Mouse (Mus musculus): Measurements from ENCODE around the gene Myg1.

GRCm38 (mm10) chr15:102353986-102354385 is 22.5 kb downstream of the Myg1 start:
- TF ChIP-seq CTCF (IDR thresholded peaks at IDR 0.05; ENCODE audit: borderline replicate concordance, control insufficient read depth, extremely low read depth, insufficient read depth, low read length, poor library complexity) = no peak
- TF ChIP-seq POLR2A (IDR thresholded peaks at IDR 0.05; ENCODE audit: control insufficient read depth, extremely low read depth, insufficient read depth, low read length, poor library complexity) = no peak

Measured in thymus, adult 2 months (tissue).